Mouse (Mus musculus): ENCODE data around the gene Nell1. TPM values are rescaled to one million over a fixed set of nuclear protein-coding genes. Genes with fewer than 3 reads are reported as not detected.

Nell1 gene
- total RNA-seq (2023) = not detected

GRCm38 (mm10) chr7:49974841-49975440 is at the start of gene Nell1:
TSS of gene Nell1 (plus strand) at chr7:49974864.

DNA sequence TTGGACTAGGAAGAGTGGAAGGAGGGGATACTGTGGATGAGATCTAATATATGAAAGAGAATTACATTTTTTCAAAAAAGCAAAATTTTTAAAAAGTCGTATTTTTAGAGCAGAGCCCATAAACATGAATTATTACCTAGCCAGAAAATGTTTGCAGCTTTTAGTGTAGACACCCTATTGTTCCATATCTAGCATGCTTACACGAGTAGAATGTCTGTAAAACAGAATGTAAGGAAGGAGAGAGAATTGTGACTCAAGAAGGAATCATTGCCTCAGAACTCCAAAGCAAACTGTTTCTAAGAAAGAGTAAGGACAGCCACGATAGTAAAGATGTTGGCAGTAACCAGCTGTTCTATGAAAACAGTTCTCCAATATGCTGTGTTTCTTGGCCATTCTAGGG is 624.2 kb downstream of the Nell1 start, which contains the start of gene 4933405O20Rik:
TSS of gene 4933405O20Rik (plus strand) at position 301 of the 400 bp plus-strand sequence.

Other genes with a start within 250 kb of the Nell1 start
- gene Htatip2, start 215.7 kb upstream of the Nell1 start, total RNA-seq (2023) = 10 to 100 TPM; 27.3 to 27.7 TPM
- gene Prmt3, start 196.5 kb upstream of the Nell1 start, total RNA-seq (2023) = 10 to 100 TPM; 19.1 to 22.3 TPM
- gene Slc6a5, start 64.7 kb upstream of the Nell1 start, total RNA-seq (2023) = not detected

All from neutrophil, adult 59 days (primary cell).